Mouse (Mus musculus): ENCODE data around the gene Zmiz1. TPM values are rescaled to one million over a fixed set of nuclear protein-coding genes. Genes with fewer than 3 reads are reported as not detected.

Gene Zmiz1
- total RNA-seq, 2 experiments from 2014 or later: 88.1 to 94.5 TPM

GRCm38 (mm10) chr14:25536476-25536875 is 77.5 kb downstream of the Zmiz1 start:
- DNase-seq: no peak

- DNase-seq: no peak
These were observed 78.4 kb downstream of the Zmiz1 start for GRCm38 (mm10) chr14:25537351-25537750.

DNA sequence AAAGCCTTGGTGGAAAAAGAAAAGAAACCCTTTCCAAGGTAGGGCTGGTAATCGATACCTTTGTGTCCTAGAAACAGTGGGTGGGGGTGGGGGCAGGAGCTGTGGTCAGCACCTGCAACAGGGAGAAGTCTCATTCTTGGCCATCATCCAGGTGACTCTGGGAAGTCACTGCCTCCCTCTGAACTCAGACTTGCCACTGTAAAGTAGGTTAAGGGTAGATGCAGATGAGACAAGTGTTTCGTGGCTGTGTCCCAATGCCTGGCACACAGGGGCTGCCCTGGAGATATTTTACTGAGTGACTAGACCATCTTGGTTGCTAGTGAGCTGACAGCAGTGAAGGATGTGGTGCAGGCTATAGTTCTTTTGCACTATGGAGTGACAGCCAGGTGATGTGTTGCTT is 79.5 kb downstream of the Zmiz1 start:
- DNase-seq: no peak

DNA sequence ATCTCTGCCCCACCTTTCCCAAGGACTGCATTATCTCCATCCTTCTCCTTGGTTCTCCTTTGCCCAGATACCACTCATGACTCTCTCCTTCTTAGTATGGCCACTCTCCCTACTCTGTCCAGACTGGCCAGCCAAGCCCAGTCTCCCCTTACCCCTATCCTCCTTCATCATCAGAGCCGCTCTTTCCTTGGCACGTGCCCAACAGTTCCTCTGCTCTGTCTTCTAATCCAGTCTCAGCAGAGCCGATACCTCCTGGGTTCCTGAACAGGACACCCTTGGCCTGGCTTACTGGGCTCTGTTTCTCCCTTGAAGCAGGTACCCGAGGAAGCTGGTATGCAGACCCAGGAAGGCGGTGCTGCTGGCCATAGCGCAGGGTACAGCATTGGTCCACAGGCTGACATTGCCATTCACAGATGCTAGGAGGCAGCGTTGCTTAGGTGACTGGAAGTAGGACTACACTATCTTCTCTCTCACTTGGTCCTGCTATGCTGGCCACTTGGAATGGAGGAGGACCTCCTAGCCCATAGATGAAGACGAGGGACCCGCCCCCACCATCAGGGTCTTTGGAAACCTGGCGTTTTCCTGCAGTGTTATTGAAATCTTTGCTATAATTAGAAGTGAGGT is 80.6 kb downstream of the Zmiz1 start:
- no peak for DNase-seq

DNA sequence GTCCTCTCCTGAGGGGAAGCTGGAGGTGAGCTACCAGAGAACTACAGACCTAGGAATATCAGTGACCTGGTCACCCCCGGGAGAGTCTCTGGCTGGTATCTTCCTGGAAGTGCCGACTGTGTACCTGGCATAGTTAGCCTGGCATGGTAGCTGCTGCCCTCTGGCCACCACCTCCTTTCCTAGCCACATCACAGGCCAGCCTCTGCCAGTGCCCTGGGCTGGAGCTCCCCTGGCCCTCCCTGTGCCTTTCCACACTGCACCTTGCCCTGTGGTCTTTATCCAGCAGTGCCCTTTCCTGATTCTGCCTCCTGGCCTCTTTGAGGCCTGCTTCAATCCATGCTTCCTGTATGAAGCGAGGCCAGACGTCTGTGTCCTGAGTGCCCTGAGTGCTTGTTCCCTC is 81.2 kb downstream of the Zmiz1 start:
- no peak for DNase-seq

DNA sequence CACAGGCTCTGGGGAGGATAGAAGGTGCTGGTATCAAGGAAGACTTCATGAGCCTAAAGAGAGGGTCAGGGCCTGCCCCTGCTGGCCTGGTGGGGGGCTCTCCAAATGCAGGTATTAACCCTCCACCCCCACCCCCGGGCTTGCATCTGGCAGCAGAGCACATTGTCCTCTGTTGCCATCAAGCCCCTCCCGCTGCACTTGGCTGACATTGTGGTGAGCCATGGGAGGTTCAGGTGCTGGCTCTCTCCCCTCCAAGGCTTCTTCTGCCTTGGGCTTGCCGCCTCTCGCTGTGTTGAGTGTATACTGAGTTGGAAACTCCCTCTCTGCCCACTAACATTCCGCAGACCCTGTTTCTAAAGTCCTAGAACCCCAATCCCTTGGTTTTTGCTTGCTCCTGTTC is 82.2 kb downstream of the Zmiz1 start:
- DNase-seq: no peak

GRCm38 (mm10) chr14:25543098-25543497 is 84.1 kb downstream of the Zmiz1 start:
- no peak for DNase-seq

DNA sequence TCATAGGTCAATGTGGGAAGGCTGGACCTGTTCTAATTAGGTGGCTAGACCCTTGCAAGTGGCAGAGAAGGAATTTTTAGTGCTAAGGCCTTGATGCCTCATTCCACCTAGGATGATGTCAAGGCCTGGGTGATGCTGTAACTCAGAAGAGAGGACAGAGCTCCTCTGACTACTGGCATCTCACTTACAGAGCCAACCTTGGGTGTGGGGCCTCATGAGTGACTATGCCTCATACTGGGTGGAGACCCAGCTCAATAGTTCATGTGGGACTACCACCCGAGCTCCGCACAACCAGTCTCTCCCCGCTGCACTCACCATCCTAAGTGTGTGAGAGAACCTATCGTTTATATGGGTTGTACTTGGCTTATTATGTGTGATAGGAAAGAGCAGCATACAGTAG is 84.9 kb downstream of the Zmiz1 start:
- no peak for DNase-seq

- DNase-seq: no peak
These were observed 88.1 kb downstream of the Zmiz1 start for GRCm38 (mm10) chr14:25546852-25547621.

DNA sequence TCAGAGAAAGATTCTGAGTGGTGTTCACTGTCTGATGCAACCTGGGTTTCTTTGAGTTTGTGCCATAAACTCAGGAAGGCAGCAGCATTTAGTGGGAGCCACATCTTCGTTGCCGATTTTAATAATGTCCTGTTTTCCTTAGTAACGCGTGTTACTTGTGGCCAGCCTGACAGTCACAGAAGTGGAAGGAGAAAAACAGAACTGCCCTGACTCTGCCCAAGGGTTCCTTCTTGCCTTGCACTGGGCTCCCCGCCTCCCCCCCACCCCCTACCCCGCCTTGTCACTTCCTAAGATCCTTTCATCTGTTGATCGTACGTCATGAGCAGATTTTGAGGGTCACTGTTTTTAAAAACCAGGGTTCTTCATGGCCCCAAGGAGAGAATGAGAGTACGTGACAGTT is 88.9 kb downstream of the Zmiz1 start:
- no peak for DNase-seq

DNA sequence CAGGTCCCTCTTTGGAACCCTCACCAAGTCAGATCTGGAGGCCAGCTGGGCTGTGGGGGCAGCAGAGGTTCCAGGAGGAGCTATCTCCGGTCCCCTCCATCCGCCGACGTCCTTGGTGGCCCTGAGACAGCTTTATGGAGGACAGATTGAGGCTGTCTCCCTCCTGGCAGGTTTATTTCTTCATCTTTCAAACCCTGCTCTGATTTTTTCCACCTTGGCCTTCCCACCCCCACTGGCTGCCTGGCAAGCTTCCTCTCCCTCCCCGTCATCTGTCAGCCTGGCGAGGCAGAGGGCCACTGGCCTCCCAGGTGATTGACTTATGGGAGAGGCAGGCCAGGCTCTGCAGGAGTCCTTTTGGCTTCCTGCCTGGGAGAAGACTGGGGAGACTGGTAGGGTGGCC is 89.7 kb downstream of the Zmiz1 start:
- no peak for DNase-seq

DNA sequence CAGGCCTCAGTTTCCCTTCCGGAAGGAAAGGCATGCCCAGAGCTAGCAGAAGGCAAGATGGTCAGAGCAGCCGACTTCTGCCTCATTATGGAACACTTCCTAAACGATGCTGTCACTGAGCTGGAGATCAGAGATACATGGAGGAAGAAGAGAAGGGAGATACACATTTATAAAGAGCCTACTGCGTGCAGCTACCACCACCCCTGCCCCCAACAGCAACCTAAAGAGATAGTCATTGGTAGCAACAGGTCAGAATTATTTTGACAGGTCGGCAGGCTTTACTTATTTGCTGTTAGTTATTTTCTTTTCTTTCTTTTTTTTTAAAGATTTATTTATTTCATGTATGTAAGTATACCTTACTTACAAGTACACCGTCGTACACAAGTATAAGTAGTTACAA is 90.1 kb downstream of the Zmiz1 start:
- no peak for DNase-seq

- DNase-seq: peak; percentile 63 to 68
These were observed 91.2 kb downstream of the Zmiz1 start for GRCm38 (mm10) chr14:25549871-25550840.

DNA sequence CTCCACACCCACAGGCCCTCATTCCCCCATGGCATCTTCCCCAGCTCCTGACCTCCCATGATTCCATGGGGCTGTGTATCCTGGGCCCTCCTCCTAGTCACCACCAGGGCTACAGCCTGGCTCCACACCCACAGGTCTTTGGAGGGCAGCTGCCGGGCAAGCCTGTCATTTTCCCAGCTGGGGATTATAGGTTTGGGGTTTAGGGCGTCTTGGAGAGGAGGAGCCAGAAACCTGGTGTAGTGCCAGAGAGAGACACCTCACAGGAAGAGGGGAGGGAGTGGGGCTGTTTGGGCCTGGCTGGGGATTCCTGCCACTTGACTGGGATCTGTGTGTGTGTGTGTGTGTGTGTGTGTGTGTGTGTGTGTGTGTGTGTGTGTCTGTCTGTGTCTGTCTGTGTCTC is 92.7 kb downstream of the Zmiz1 start:
- no peak for DNase-seq

DNA sequence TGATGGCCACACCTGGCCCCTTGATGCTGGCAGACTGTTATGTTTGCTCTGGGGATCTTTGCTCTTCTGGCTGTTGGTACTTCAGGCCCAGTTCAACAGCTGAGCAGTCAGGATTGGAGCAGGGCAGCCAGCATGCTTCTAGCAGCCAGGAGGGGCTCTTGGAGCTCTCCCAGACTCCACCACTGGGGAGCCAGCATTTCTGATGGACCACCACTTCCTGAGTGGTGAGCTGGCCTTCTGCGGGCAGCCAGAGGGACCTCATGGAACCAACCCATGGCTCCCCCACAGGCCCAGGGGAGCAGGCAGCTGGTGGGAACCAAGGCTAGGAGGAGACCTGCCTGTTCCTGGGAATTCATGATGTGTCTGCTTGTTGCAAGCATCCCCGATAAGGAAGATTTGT is 94.4 kb downstream of the Zmiz1 start:
- DNase-seq: no peak

DNA sequence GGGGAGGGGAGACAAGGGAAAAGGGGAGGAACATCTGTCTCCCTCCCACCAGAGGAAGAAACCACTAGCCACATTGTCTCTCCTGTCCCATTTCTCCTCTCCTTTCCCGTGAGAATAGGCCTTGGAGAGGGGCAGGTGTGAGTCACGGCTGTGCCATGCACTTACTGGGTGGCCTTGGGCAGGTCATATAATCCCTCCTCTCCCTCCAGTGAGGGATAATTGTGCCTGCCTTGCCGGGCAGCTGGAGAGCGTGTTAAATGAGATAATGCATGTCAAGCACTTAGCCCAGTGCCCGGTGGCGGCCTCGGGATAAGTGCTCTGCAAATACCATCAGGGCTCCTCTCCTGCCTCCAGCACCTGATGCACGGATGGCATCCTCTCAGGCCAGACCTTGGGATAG is 95.8 kb downstream of the Zmiz1 start:
- no peak for DNase-seq

- DNase-seq: no peak
These were observed 96.4 kb downstream of the Zmiz1 start for GRCm38 (mm10) chr14:25555291-25555781.

DNA sequence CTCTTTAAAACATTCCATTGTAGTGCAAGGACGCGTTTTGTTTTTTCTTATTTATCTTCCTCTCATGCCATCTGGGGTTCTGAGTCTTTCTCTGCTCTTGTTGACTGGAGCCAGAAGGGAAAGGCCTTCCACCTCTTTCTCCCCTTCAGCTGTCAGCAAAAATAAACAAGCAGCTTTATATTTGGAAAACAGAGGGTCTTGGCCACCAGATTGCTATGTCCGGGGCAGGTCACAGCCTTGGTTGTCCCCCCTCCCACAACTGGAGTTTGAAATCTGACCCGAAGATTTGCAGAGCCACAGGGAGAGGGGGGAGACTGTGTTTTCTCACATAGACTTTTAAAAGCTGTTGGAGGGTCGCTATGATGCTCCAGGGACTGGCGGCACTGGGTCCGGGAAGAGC is 96.9 kb downstream of the Zmiz1 start:
- no peak for DNase-seq

DNA sequence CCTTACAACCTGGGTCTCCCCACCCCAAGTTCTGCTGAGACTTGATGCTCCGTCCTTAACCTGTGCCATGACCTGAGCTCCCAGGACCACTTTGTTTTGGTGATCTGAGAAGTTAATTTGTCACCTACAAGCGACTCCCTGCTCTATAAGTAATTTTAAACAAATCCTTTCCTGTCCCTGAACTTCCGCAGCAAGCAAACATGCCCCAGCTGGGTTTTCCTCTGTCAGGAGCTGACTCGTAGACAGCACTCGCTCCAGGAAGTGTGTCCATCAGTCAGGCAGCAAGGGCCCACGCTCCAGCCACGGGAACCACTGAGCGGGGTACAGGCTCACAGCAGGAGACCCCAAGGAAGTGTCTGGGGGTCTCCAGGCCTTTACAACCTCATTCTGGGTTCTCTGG is 98.0 kb downstream of the Zmiz1 start:
- no peak for DNase-seq

DNA sequence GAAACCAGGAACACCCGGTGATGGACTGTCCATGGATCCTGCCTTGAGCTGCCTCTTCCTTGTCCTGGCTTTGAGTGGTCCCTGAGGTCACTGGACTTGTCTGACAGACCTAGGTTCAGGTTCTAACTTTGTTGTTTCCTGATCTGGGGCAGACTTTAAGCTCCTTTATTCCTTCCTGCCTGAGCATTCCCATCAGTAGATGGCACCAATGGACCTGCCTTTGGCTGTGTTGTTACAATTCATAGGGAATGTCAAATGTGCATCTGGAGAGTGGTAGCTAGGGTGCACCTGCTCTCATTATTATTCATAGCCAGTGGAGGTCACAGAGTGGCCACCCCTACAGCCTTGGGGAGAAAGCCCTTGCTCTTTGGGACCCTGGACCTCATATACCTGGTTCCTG is 99.5 kb downstream of the Zmiz1 start:
- no peak for DNase-seq

DNA sequence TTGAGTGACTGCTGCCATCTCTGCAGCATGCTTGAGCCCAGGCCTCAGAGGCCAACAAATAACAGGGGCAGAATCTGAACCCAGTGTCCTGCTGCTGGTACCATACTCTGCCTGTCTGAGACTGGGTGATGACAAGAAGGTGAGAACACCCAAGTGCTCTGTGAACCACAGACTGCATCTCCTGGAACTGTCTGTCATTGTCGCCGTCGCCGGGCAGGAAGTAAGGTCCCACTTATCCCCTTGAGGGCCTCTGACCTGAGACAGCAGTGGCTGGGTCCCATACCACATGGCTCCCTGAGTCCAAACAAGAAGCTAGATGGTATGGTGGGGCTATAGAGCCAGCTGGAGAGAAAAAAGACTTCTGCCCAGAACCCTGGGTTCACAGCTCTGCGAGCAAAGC is 100.9 kb downstream of the Zmiz1 start:
- no peak for DNase-seq

DNA sequence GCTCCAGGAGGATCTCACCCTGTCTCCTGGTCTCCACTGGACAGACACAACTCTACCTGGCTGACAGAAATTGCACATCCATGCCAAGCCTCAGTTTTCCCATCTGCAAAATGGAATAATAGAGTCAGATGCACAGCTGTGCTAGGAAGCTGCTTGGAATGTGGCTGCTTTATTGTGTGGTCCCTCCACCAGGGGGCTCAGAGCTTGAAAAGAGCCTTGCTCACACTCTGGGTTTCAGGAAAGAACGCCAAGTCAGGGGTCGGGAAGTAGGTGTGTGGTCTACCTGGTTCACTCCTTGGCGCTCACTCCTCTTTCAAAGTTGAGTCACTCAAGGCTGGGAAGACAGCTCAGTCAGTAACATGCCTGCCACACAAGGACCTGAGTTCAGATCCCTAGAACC is 101.9 kb downstream of the Zmiz1 start:
- DNase-seq: no peak

DNA sequence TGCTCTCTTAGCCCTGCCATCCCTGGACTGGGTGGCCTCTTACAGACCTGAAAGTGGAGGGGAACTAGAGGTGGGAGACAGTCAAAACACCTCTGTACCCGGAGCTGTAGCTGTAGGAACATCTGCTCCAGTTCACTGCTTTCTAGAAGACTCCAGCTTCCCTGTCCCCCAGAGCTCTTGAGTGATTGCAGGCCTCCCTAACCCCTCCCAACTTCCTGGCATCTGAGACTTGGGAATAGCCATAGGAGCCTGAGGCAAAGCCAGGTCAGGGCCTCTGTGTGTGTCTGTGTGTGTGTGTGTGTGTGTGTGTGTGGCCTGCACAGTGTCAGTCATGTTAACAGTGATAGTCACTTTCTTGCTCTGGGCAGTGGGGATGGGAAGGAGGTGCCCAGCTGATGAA is 102.7 kb downstream of the Zmiz1 start:
- no peak for DNase-seq
